Mouse (Mus musculus): ENCODE measurements around the gene Tepsin.

GRCm38 (mm10) chr11:120086702-120087152, 11.8 kb downstream of the Tepsin start, which contains the start of gene Cep131:
- TF ChIP-seq CTCF (IDR thresholded peaks at IDR 0.05; ENCODE audit: borderline replicate concordance, control insufficient read depth, extremely low read depth, insufficient read depth, low read length, poor library complexity) (peak; percentile 19; the same call in 1 of the 2 replicates), POLR2A (IDR thresholded peaks at IDR 0.05; ENCODE audit: control insufficient read depth, extremely low read depth, insufficient read depth, low read length, poor library complexity) (0 out of 2 replicates have a peak, but pooled peaks have one; percentile 44)
